Mouse (Mus musculus): Measurements from ENCODE around the gene Cxcr5. TPM values are rescaled to one million over a fixed set of nuclear protein-coding genes. Genes with fewer than 3 reads are reported as not detected.

Gene Cxcr5
- polyA plus RNA-seq, 1 experiment from 2014 or later: 0.06 TPM

GRCm38 (mm10) chr9:44468800-44469199, 92.9 kb downstream of the Cxcr5 start:
- no peak overlapping the region for H3K4me2 ChIP-seq
- WGBS (ENCODE audit: insufficient replicate concordance): 54% methylated on average over 2 of the region's 2 CpGs
- H3K9ac ChIP-seq (ENCODE audit: low read depth, low read length): no peak overlapping the region
- ATAC-seq (replicated peaks; ENCODE audit: insufficient number of reproducible peaks, low FRiP score, low TSS enrichment): no peak
- H3K27ac ChIP-seq (ENCODE audit: low read depth, low read length): no peak overlapping the region
- H3K9me3 ChIP-seq (replicated peaks; ENCODE audit: control insufficient read depth, low read length): no peaks in the 10 kb centered on the region
- no peaks in the 10 kb centered on the region for H3K4me1 ChIP-seq (ENCODE audit: control insufficient read depth, insufficient read depth, low read length)
- H3K27me3 ChIP-seq (ENCODE audit: control insufficient read depth, insufficient read depth, low read length): peaks cover 6% of the 10 kb centered on the region
- H3K4me3 ChIP-seq (ENCODE audit: low read depth, low read length): no peak overlapping the region
- H3K36me3 ChIP-seq (ENCODE audit: control insufficient read depth, insufficient read depth, low read length): no peaks in the 10 kb centered on the region

GRCm38 (mm10) chr9:44468224-44468623, 93.5 kb downstream of the Cxcr5 start:
- Histone ChIP-seq H3K4me3 (ENCODE audit: low read depth, low read length) (no peak overlapping the region), H3K9me3 (replicated peaks; ENCODE audit: control insufficient read depth, low read length) (no peaks in the 10 kb centered on the region), H3K36me3 (ENCODE audit: control insufficient read depth, insufficient read depth, low read length) (no peaks in the 10 kb centered on the region), H3K27ac (ENCODE audit: low read depth, low read length) (no peak overlapping the region), H3K9ac (ENCODE audit: low read depth, low read length) (no peak overlapping the region), H3K4me1 (ENCODE audit: control insufficient read depth, insufficient read depth, low read length) (no peaks in the 10 kb centered on the region), H3K27me3 (ENCODE audit: control insufficient read depth, insufficient read depth, low read length) (peaks cover 6% of the 10 kb centered on the region), H3K4me2 (no peak overlapping the region)
- no peak for ATAC-seq (replicated peaks; ENCODE audit: insufficient number of reproducible peaks, low FRiP score, low TSS enrichment)
- WGBS (ENCODE audit: insufficient replicate concordance): 54% methylated on average over 7 of the region's 7 CpGs

GRCm38 (mm10) chr9:44461950-44462349, 99.7 kb downstream of the Cxcr5 start:
- H3K36me3 ChIP-seq (ENCODE audit: control insufficient read depth, insufficient read depth, low read length): no peaks in the 10 kb centered on the region
- no peak overlapping the region for H3K9ac ChIP-seq (ENCODE audit: low read depth, low read length)
- no peaks in the 10 kb centered on the region for H3K4me1 ChIP-seq (ENCODE audit: control insufficient read depth, insufficient read depth, low read length)
- H3K4me3 ChIP-seq (ENCODE audit: low read depth, low read length): no peak overlapping the region
- H3K27ac ChIP-seq (ENCODE audit: low read depth, low read length): no peak overlapping the region
- H3K9me3 ChIP-seq (replicated peaks; ENCODE audit: control insufficient read depth, low read length): no peaks in the 10 kb centered on the region
- ATAC-seq (replicated peaks; ENCODE audit: insufficient number of reproducible peaks, low FRiP score, low TSS enrichment): no peak
- peaks cover 11% of the 10 kb centered on the region for H3K27me3 ChIP-seq (ENCODE audit: control insufficient read depth, insufficient read depth, low read length)
- H3K4me2 ChIP-seq: no peak overlapping the region
- 74% methylated on average over 5 of the region's 5 CpGs for WGBS (ENCODE audit: insufficient replicate concordance)

Other genes starting within 250 kb of the Cxcr5 start
- 4.7 and 7.1 TPM in 2 replicates for gene C2cd2l, start 241.6 kb downstream of the Cxcr5 start, polyA plus RNA-seq (2014; fragmentation: Nextera tagmentation; extraction: Ambion mirVana)
- gene Dpagt1, start 235.9 kb downstream of the Cxcr5 start, polyA plus RNA-seq (2014; fragmentation: Nextera tagmentation; extraction: Ambion mirVana): 40.2 and 46.3 TPM in 2 replicates
- 199 and 232 TPM in 2 replicates for gene H2afx, start 227.2 kb downstream of the Cxcr5 start, polyA plus RNA-seq (2014; fragmentation: Nextera tagmentation; extraction: Ambion mirVana)
- 258 and 291 TPM in 2 replicates for gene Hmbs, start 217.6 kb downstream of the Cxcr5 start, polyA plus RNA-seq (2014; fragmentation: Nextera tagmentation; extraction: Ambion mirVana)
- gene Vps11, start 200.2 kb downstream of the Cxcr5 start, polyA plus RNA-seq (2014; fragmentation: Nextera tagmentation; extraction: Ambion mirVana): 15.1 and 19.8 TPM in 2 replicates
- 18.2 and 19.4 TPM in 2 replicates for gene Hyou1, start 182.4 kb downstream of the Cxcr5 start, polyA plus RNA-seq (2014; fragmentation: Nextera tagmentation; extraction: Ambion mirVana)
- 31.1 and 31.5 TPM in 2 replicates for gene Slc37a4, start 165.0 kb downstream of the Cxcr5 start, polyA plus RNA-seq (2014; fragmentation: Nextera tagmentation; extraction: Ambion mirVana)
- 1,538 and 1,582 TPM in 2 replicates for gene Rps25, start 154.7 kb downstream of the Cxcr5 start, polyA plus RNA-seq (2014; fragmentation: Nextera tagmentation; extraction: Ambion mirVana)
- 76.8 and 79.1 TPM in 2 replicates for gene Trappc4, start 154.3 kb downstream of the Cxcr5 start, polyA plus RNA-seq (2014; fragmentation: Nextera tagmentation; extraction: Ambion mirVana)
- gene Ccdc84, start 143.3 kb downstream of the Cxcr5 start, polyA plus RNA-seq (2014; fragmentation: Nextera tagmentation; extraction: Ambion mirVana): 21.8 and 25.4 TPM in 2 replicates
- not detected in 2 replicates for gene Foxr1, start 120.7 kb downstream of the Cxcr5 start, polyA plus RNA-seq (2014; fragmentation: Nextera tagmentation; extraction: Ambion mirVana)
- gene Upk2, start 106.9 kb downstream of the Cxcr5 start, polyA plus RNA-seq (2014; fragmentation: Nextera tagmentation; extraction: Ambion mirVana): 0.14 TPM in 1 of 2 replicates, not detected in the other
- gene Bcl9l, start 79.1 kb downstream of the Cxcr5 start, polyA plus RNA-seq (2014; fragmentation: Nextera tagmentation; extraction: Ambion mirVana): 8.7 and 9.3 TPM in 2 replicates
- 7.7 and 15.0 TPM in 2 replicates for gene Ddx6, start 43.0 kb upstream of the Cxcr5 start, polyA plus RNA-seq (2014; fragmentation: Nextera tagmentation; extraction: Ambion mirVana)
- not detected in 2 replicates for gene Treh, start 111.4 kb upstream of the Cxcr5 start, polyA plus RNA-seq (2014; fragmentation: Nextera tagmentation; extraction: Ambion mirVana)
- gene Phldb1, start 173.3 kb upstream of the Cxcr5 start, polyA plus RNA-seq (2014; fragmentation: Nextera tagmentation; extraction: Ambion mirVana): 23.6 and 24.2 TPM in 2 replicates
- 139 and 168 TPM in 2 replicates for gene Arcn1, start 206.0 kb upstream of the Cxcr5 start, polyA plus RNA-seq (2014; fragmentation: Nextera tagmentation; extraction: Ambion mirVana)
- gene Ift46, start 206.0 kb upstream of the Cxcr5 start, polyA plus RNA-seq (2014; fragmentation: Nextera tagmentation; extraction: Ambion mirVana): 71.4 and 72.5 TPM in 2 replicates
- 0.80 and 0.90 TPM in 2 replicates for gene Tmem25, start 237.4 kb upstream of the Cxcr5 start, polyA plus RNA-seq (2014; fragmentation: Nextera tagmentation; extraction: Ambion mirVana)
- 0.24 TPM in 1 of 2 replicates, not detected in the other for gene Ttc36, start 241.2 kb upstream of the Cxcr5 start, polyA plus RNA-seq (2014; fragmentation: Nextera tagmentation; extraction: Ambion mirVana)

Measured in heart, embryonic 11.5 days (tissue).